Mouse (Mus musculus) liver, adult (tissue): ENCODE data around the gene Carnmt1.

Source experiments
- GATA4 ChIP-seq: IDR thresholded peaks from 2 replicates; pipeline ENCODE4 v1.6.1; 2014; ENCODE audit warnings: mild to moderate bottlenecking, low read length; ENCODE audit not compliant: insufficient replicate concordance

The Carnmt1 gene

GRCm38 (mm10) chr19:18647775-18648557 is 22.6 kb upstream of the Carnmt1 start:
- no peak for TF ChIP-seq GATA4

DNA sequence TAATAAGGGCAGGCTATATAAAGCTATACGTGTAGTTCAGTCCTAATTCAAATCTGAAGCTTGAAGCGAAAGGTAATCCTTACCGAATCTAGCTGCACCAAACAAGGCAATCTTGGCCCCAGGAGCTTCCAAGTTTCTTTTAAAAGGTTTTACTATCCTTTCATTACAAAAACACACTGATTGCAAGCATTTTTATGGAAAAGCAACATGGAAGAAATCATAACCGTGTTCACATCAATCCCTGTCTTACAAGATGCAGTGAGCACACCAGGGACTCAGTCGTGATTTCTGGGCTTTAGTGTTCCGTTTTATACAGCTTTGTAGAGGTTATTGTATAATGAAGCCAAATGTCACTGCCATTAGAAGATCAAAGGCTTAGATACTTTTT is 22.0 kb upstream of the Carnmt1 start:
- TF ChIP-seq GATA4 = no peak

DNA sequence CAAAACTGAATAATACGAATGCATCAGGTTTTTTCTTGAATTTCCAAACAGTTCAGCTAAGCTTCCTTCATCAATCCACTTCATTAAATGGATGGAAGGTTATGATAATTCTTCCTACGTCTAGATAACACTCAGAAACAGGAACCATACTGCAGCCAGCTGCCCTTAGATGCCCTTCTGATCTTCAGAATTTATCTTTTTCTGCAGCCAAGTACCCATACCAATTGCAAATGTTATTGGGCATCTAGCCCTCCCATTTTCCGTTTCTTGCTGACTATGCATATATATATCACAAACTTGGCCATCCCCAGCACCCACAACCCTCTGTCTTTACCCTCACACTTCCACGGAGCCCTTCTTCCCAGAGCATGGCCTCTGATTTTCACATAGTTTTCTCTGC is 20.6 kb upstream of the Carnmt1 start:
- no peak for TF ChIP-seq GATA4

- TF ChIP-seq GATA4 = no peak
Observed at GRCm38 (mm10) chr19:18650473-18650872, 20.1 kb upstream of the Carnmt1 start.

DNA sequence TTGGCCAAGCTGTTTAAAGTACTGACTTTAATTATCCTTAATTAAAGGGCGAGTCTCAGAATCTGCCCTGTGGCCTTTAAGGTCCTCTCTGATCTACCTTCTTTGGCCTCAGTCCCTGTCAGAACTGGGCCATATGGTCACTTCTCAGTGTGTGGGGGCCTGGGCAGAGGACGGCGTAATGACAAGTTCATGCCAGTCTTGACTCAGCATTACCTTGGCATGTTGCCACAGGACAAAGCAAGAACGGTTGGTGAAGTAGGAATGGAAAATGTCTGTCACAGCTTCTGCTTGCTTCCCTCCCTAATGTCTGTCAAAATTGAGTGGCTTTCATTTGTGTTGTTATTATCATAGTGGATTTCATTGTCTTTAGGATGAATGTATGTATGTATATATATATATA is 18.0 kb upstream of the Carnmt1 start:
- no peak for TF ChIP-seq GATA4

- TF ChIP-seq GATA4 = no peak
Observed at GRCm38 (mm10) chr19:18653058-18653457, 17.5 kb upstream of the Carnmt1 start.

- TF ChIP-seq GATA4 = no peak
Observed at GRCm38 (mm10) chr19:18654330-18654729, 16.2 kb upstream of the Carnmt1 start.

DNA sequence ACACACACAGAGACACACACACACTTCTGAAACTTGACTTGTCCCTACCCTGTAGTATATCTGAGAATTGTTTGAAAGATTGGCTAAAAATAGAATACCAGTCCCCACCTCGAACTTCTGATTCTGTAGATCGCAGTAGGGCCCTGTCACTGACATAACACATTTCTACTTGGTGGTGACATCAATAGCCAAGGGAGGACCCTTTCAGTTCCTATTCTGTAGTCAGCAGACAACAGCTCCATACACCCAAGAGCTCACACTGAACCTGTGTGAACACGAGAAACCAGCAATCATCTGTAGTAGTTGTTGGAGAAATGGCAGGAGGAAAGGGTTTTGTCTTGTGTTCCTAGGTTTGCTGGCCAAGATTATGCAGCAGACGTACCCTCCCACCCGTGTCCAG is 15.6 kb upstream of the Carnmt1 start:
- no peak for TF ChIP-seq GATA4

DNA sequence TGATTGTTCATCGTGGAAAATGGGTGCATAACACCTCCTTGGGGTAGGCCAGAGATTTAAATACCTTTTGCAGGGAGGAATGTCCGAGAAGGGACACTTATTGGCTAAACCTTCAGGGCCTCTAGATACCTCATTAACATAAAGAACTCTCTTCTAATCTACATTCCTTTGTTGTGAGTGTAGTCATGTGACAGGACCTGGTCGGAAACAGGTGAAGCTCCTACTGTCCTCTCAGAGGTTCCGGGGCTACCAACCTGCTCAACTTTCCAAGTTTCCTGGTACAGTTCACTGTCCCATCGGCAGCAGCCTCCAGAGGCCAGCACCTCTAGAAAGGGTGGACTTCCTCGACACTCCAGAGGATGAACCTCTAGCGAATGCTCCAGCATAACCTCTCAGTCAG is 14.6 kb upstream of the Carnmt1 start:
- no peak for TF ChIP-seq GATA4

- no peak for TF ChIP-seq GATA4
Observed at GRCm38 (mm10) chr19:18658473-18658872, 12.1 kb upstream of the Carnmt1 start.

DNA sequence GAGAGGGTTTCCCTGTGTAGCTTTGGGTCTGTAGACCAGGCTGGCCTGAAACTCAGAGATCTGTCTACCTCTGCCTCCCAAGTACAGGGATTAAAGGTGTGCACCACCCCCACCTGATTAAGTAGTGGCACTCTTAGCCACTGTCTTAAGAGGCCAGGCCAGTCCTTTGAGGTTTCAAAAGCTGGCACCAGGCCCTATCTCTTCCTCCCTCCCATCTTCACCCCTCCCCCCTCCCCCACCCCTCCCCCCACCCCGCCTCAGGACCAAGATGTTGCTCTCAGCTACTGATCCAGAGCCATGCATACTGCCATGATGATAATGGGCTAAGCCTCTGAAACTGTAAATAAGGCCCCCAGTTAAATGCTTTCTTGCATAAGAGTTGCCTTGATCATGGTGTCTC is 11.2 kb upstream of the Carnmt1 start:
- TF ChIP-seq GATA4 = no peak

DNA sequence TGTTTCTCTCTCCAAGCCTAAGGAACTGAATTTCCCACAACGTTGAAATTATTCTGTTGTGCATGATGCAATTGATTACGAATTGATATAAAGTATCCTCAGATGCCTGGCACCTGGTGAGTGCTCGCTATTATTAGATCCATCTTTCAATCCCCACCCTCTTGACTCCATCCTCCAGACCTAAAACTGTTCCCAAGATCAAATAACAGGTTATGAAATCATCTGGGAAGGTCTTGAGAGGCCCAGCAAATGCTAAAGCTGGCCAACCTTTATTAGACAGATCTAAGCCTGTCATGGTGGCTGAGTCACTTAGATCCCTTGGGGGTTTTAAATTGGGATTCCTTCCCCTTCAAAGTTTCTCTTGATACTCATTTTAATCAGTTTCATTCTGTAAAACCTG is 10.1 kb upstream of the Carnmt1 start:
- no peak for TF ChIP-seq GATA4

- no peak for TF ChIP-seq GATA4
Observed at GRCm38 (mm10) chr19:18661683-18662082, 8.9 kb upstream of the Carnmt1 start.

DNA sequence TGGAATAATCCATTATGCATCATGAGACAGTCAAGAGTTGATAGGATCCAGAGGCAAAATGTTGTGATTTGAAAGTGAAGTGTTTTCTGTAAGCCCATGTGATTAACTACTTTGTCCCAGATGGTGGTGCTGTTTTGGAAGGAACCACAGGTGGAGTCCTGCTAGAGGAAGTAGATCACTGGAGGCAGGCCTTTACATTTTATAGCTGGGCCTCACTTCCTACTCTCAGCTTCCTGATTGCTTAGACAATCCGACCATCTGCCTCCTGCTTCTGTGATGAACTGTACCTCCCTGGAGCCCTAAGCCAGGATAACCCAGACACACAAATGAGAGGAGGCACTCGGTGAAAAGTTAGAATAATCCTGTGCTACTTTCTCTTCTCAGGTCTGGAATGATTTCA is 6.7 kb upstream of the Carnmt1 start:
- no peak for TF ChIP-seq GATA4

DNA sequence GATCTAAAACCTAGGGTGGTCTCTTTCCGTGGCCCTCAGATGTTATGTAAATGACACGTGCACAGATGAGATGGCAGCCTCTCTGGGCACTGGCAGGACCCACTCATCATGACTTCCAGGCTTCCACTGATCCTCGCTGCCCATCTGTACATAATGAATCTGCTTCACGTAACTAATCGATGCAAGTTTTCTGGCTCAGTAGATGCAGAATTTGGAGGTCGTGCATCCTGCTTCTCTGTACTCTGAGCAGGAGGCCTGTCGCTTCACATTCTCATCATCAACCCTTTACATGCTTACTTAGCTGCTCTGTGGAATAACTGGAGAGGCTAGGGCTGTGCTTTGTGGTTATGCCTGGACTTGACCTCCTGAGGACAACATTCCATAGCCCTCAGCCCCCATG is 3.6 kb upstream of the Carnmt1 start:
- TF ChIP-seq GATA4 = no peak

DNA sequence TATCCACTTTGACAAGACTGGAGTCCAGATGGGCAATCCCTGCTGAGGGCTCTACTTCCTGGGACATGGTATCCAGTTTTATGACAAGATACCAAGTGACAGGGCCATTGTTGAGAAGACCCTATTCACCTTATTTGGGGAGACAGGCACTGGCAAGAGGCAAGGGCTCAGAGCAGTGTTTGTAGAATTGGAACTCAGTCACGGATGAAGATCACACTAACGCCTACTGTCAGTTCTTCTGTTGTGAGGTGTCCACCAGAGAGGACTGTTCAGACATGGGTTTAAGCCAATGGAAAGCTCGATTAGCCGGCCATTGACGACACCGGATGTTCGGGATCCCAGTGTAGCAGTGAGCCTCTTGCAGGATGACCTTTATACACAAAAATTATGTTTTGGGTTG is 1.0 kb upstream of the Carnmt1 start:
- TF ChIP-seq GATA4 = no peak

DNA sequence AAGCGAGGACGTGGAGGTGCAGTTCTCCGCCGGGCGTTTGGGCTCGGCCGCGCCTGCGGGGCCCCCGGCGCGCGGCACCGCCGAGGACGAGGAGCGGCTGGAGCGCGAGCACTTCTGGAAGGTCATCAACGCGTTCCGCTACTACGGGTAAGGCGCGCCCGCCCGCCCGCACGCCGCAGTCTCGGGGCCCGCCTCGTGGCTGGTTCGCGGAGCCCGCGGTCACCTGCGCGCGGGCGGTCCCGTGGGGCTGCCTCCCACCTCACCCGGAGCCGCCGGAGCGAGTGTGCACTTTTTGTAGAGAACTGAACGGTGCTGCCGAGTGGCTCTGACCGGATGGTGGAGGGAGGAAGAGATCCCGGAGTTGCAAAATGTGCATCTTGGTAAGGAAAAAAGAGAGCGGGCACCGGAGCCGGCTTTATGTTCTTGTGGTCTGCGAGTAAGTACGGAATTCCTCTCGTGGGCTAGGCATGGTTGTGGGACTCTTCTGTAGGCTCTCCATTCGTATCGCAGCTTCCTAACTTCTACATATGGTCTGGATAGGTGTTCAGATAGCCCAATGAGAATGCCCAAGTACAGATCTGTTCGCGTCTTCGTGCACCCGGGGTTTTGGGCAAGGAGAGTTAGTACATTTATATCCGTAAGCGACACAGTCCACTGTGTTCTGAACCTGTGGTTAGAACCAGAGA is 635 bp downstream of the Carnmt1 start:
- no peak for TF ChIP-seq GATA4
